Mouse (Mus musculus) brain, embryonic 14.5 days (tissue): ENCODE data around the gene Gm28047. TPM values are rescaled to one million over a fixed set of nuclear protein-coding genes. Genes with fewer than 3 reads are reported as not detected.
A peak's percentile ranks its signal among the peaks of the same experiment; 100 is the strongest.

ENCODE experiments used
- DNase-seq: peaks from one replicate; pipeline ENCODE4 v3.0.0-alpha.2; 2011; ENCODE audit warnings: low read depth
- CTCF ChIP-seq: fragments of 200-500 bp; IDR thresholded peaks from 2 replicates; pipeline ENCODE4 v1.5.1; 2012; ENCODE audit warnings: inconsistent platforms, mild to moderate bottlenecking, moderate library complexity, borderline replicate concordance; ENCODE audit not compliant: insufficient read depth, insufficient read length; ENCODE audit errors: extremely low read depth
- POLR2A ChIP-seq: fragments of 200-500 bp; IDR thresholded peaks from 2 replicates; pipeline ENCODE4 v1.6.1; 2012; ENCODE audit warnings: mild to moderate bottlenecking, inconsistent platforms, borderline replicate concordance; ENCODE audit not compliant: poor library complexity, insufficient read depth, insufficient read length, severe bottlenecking; ENCODE audit errors: extremely low read depth
- polyA plus RNA-seq: library from polyadenylated mRNA; depleted of rRNA; stranded (reverse); fragments of >200 nt; gene quantifications from 2 replicates; pipeline ENCODE4 v1.2.3, GENCODE M21; 2012

Gm28047 gene
- polyA plus RNA-seq, 1 experiment: not detected

DNA sequence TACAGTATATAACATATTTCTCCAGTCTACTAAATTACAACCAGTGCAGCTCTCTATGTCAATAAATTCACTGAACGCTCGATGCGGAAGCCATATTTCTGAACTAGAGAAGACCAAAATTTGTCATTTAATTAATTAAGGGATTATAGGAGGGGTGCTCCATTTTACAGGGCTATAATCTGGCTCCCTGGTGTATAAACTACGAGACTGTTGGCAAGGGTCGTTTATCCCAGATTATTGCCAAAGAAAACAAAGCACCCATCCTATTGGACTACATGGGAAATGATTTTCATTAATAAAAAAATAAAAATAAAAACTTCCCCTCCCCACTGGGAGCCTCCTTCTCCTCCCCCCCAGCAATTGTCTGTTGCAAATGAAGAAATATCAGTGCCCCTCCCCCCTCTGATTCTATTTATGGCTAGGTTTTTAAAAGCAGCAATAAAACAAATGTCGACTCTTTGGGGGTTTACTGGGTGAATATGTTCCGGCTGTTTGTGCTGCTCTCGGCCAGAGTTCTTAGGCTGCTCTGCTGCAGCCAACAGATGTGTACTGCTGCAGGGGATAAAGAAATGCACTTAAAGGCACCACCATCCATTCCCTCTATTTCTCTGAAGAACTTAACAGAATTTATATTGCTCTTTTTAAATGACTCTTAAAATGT is 30.7 kb downstream of the Gm28047 start:
- no peak for TF ChIP-seq CTCF
- TF ChIP-seq POLR2A: no peak
- no peak for DNase-seq

GRCm38 (mm10) chr15:102592674-102593073 is 32.2 kb downstream of the Gm28047 start:
- no peak for DNase-seq
- TF ChIP-seq CTCF (no peak), POLR2A (no peak)

GRCm38 (mm10) chr15:102590567-102590966 is 34.3 kb downstream of the Gm28047 start:
- TF ChIP-seq POLR2A: no peak
- TF ChIP-seq CTCF: no peak
- DNase-seq: no peak

DNA sequence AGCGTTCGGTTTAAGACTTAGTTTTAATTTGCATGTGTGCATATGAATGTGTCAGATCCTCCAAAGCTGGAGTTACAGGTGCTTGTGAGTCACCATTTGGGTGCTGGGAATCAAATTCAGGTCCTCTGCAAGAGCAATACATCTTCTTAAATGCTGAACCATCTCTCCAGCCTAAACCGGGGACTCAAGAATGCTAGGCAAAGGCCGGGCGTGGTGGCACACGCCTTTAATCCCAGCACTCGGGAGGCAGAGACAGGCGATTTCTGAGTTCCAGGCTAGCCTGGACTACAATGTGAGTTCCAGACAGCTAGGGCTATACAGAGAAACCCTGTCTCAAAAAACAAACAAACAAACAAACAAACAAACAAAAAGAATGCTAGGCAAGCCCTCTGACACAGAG is 35.0 kb downstream of the Gm28047 start:
- no peak for TF ChIP-seq POLR2A
- no peak for TF ChIP-seq CTCF
- no peak for DNase-seq

DNA sequence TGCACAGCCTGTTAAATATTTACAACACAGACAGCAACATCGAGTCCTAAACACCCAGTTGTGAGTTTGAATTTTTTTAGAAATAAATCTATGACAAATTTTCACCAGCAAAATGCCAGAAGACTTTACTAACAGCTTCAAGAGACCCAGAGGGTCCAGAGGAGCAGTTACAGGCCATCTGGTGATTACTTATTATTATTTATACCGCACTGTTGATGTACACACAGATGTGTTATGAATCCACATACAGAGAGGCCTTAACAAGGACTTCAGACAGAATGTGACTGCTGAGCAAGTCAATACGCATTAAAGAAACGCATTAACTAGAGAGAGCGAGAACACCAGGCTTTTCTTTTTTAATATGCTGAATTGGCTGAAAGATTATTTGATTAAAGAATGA is 39.4 kb downstream of the Gm28047 start:
- no peak for TF ChIP-seq CTCF
- no peak for TF ChIP-seq POLR2A
- peak; percentile 48 for DNase-seq

DNA sequence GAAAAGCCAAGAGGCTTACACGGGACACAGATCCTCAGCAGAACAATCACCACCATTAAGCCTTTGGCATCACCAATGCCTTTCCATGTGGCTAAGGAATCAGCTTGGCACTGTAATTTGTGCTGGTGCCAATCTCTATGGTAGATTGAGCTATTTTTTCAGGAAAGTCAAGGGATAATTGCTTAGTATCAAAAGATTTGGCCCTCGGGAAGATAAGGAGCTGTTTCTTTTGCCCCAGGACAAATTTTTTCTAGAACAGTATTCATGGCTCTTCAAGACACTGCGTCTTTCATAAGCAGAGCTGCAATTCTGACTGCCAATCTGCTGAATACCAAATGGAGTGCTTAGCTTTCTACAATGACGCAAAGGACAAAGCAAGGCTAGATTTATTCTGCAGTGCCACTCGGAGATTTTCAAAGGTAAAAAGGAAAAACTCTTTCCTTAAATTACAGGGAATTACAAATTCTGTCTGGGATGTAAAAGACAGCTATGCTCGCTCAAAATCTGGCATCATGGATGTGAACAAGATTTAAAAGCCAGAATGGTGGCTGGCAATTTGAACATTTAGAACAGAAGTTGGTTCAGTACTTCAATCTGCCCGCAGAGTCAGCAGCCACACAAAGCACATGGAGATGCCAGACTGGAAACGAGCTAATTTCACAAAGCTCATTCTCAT is 41.0 kb downstream of the Gm28047 start:
- TF ChIP-seq POLR2A (no peak), CTCF (no peak)
- peak; percentile 92 for DNase-seq

GRCm38 (mm10) chr15:102581205-102581604 is 43.7 kb downstream of the Gm28047 start:
- no peak for TF ChIP-seq CTCF
- no peak for TF ChIP-seq POLR2A
- DNase-seq: no peak

DNA sequence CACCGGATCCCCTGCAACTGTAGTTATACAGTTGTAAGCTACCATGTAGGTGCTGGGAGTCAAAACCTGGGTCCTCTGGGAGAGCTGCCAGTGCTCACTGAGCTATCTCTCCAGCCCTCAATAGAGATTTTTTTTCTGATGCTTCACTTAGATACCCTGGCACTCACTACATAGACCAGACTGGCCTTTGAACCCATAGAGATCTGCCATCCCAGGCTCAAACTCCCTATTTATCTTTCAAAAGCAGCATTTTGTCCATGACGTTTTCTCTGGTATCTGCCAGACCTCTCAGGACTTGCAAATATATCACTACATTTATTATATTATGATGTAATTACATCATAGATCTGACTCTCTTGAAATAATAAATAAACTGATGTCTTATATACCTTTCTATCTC is 46.5 kb downstream of the Gm28047 start:
- DNase-seq: no peak
- no peak for TF ChIP-seq CTCF
- TF ChIP-seq POLR2A: no peak

DNA sequence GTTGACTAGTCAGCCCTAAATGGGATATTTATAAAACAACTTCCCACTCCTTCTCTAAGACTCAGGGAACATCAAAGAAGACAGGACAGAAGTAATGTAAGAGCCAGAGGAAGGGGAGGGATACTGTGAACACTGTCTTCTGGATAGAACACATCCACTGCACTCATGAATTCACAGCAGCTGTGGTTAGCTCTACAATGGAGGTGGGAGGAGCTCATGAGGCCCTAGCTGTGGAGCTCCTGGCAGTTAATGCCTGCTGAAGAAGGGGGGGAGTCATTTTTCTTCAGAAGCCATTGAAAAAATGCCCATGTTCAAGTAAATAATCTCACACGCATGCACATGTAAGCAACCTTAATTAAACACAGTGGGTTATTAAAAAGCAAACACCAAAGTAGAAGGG is 47.9 kb downstream of the Gm28047 start:
- DNase-seq: peak; percentile 66
- TF ChIP-seq CTCF (no peak), POLR2A (no peak)

- no peak for DNase-seq
- TF ChIP-seq POLR2A (no peak), CTCF (no peak)
Measured at GRCm38 (mm10) chr15:102572081-102572480, 52.8 kb downstream of the Gm28047 start.

DNA sequence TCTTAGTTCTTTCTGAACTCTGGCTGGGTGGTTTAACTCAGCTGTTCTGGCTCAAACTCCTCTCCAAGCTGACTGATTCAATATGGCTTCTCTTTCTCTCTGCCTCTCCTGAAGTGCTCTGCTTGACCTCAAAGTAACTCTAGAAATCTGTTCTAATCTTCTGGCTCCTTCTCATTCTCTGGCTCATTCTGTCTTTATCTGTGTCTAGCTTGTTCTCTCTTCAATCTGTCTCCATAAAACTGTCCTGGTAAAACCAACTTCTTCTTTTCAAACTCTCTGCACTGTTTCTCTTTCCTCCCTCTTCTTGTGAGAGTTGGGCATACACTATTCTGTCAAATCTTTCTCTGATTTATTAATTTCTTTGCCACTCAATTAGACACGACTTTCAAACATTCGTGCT is 57.0 kb downstream of the Gm28047 start:
- TF ChIP-seq CTCF (no peak), POLR2A (no peak)
- no peak for DNase-seq

DNA sequence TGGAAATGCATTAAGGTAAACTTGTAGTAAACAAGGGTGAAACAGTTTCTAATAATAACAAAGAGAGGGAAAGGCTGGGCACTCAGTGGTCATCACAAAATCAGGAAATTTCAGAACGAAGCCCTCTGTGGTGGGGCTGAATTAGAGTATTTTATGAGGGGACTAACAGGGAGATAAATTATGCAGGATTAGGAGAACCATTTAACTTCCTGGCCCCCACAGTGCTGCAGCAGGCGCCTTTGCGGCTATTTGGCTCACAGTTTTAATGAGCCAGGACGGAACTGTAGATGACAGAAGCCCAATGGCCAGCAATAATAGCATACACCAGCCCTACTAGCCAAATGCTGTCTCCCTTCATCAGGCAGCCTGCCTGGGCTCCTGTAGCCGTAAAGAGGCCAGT is 61.2 kb downstream of the Gm28047 start:
- no peak for DNase-seq
- TF ChIP-seq CTCF: no peak
- TF ChIP-seq POLR2A: no peak

GRCm38 (mm10) chr15:102563061-102563460 is 61.8 kb downstream of the Gm28047 start:
- TF ChIP-seq POLR2A (no peak), CTCF (no peak)
- no peak for DNase-seq

- TF ChIP-seq CTCF (no peak), POLR2A (no peak)
Measured at GRCm38 (mm10) chr15:102562491-102562890, 62.4 kb downstream of the Gm28047 start.

More at GRCm38 (mm10) chr15:102562491-102562890, 62.4 kb downstream of the Gm28047 start:
- DNase-seq: no peak
